Mouse (Mus musculus): Measurements from ENCODE around the gene Rpl13a.

GRCm38 (mm10) chr7:45078513-45078912, 50.0 kb downstream of the Rpl13a start:
- TF ChIP-seq CTCF (IDR thresholded peaks at IDR 0.05; ENCODE audit: extremely low read depth, insufficient read length, insufficient replicate concordance, low read depth, low read length) (peak; percentile 89; the same call in 1 of the 2 replicates), POLR2A (IDR thresholded peaks at IDR 0.05; ENCODE audit: low read depth, low read length) (no peak)
